Mouse (Mus musculus): ENCODE results near the gene Cd6.

The Cd6 gene

GRCm38 (mm10) chr19:10763381-10764031, 66.4 kb downstream of the Cd6 start:
- DNase-seq (ENCODE audit: low spot score in 2 of 2): no peak

GRCm38 (mm10) chr19:10762468-10762867, 67.4 kb downstream of the Cd6 start:
- DNase-seq (ENCODE audit: low spot score in 2 of 2): no peak

- DNase-seq (ENCODE audit: low spot score in 2 of 2): no peak
These were observed 68.0 kb downstream of the Cd6 start for GRCm38 (mm10) chr19:10761794-10762415.

GRCm38 (mm10) chr19:10759983-10760831, 69.7 kb downstream of the Cd6 start:
- DNase-seq (ENCODE audit: low spot score in 2 of 2): no peak

- DNase-seq (ENCODE audit: low spot score in 2 of 2): no peak
These were observed 70.3 kb downstream of the Cd6 start for GRCm38 (mm10) chr19:10759525-10759924.

GRCm38 (mm10) chr19:10758708-10759107, 71.2 kb downstream of the Cd6 start:
- no peak for DNase-seq (ENCODE audit: low spot score in 2 of 2)

GRCm38 (mm10) chr19:10757526-10757925, 72.3 kb downstream of the Cd6 start:
- no peak for DNase-seq (ENCODE audit: low spot score in 2 of 2)

GRCm38 (mm10) chr19:10757125-10757524, 72.7 kb downstream of the Cd6 start:
- no peak for DNase-seq (ENCODE audit: low spot score in 2 of 2)

- DNase-seq (ENCODE audit: low spot score in 2 of 2): no peak
These were observed 77.2 kb downstream of the Cd6 start for GRCm38 (mm10) chr19:10752646-10753045.

- no peak for DNase-seq (ENCODE audit: low spot score in 2 of 2)
These were observed 77.8 kb downstream of the Cd6 start for GRCm38 (mm10) chr19:10752106-10752505.

- no peak for DNase-seq (ENCODE audit: low spot score in 2 of 2)
These were observed 78.3 kb downstream of the Cd6 start for GRCm38 (mm10) chr19:10751607-10752006.

- DNase-seq (ENCODE audit: low spot score in 2 of 2): no peak
These were observed 79.7 kb downstream of the Cd6 start for GRCm38 (mm10) chr19:10750161-10750560.

- DNase-seq (ENCODE audit: low spot score in 2 of 2): no peak
These were observed 80.6 kb downstream of the Cd6 start for GRCm38 (mm10) chr19:10749295-10749694.

- DNase-seq (ENCODE audit: low spot score in 2 of 2): no peak
These were observed 81.3 kb downstream of the Cd6 start for GRCm38 (mm10) chr19:10748401-10749102.

- no peak for DNase-seq (ENCODE audit: low spot score in 2 of 2)
These were observed 82.1 kb downstream of the Cd6 start for GRCm38 (mm10) chr19:10747718-10748117.

GRCm38 (mm10) chr19:10747182-10747581, 82.7 kb downstream of the Cd6 start:
- DNase-seq (ENCODE audit: low spot score in 2 of 2): no peak

- no peak for DNase-seq (ENCODE audit: low spot score in 2 of 2)
These were observed 87.3 kb downstream of the Cd6 start for GRCm38 (mm10) chr19:10742565-10742964.

- DNase-seq (ENCODE audit: low spot score in 2 of 2): no peak
These were observed 87.7 kb downstream of the Cd6 start for GRCm38 (mm10) chr19:10742145-10742544.

- DNase-seq (ENCODE audit: low spot score in 2 of 2): no peak
These were observed 89.0 kb downstream of the Cd6 start for GRCm38 (mm10) chr19:10740641-10741440.

- DNase-seq (ENCODE audit: low spot score in 2 of 2): no peak
These were observed 89.9 kb downstream of the Cd6 start for GRCm38 (mm10) chr19:10739916-10740315.

Measured in spleen, postnatal 14 days (tissue).